Mouse (Mus musculus): ENCODE data around the gene Cox19.

- no peak for TF ChIP-seq CTCF (IDR thresholded peaks at IDR 0.05; ENCODE audit: control insufficient read depth, insufficient read depth, insufficient read length)
- TF ChIP-seq MAX (IDR thresholded peaks at IDR 0.05) = no peak
- TF ChIP-seq CEBPB (IDR thresholded peaks at IDR 0.05; ENCODE audit: low read depth) = no peak
Observed at GRCm38 (mm10) chr5:139386047-139386446, 34.8 kb upstream of the Cox19 start.

All from C2C12 (cell line).